Mouse (Mus musculus) embryo, embryonic 9.5 days (tissue): ENCODE data around the gene Neurod2.

Source experiments
- DNase-seq: peaks from one replicate; pipeline ENCODE4 v3.0.0-alpha.2; 2017; ENCODE audit errors: extremely low spot score

Gene Neurod2

DNA sequence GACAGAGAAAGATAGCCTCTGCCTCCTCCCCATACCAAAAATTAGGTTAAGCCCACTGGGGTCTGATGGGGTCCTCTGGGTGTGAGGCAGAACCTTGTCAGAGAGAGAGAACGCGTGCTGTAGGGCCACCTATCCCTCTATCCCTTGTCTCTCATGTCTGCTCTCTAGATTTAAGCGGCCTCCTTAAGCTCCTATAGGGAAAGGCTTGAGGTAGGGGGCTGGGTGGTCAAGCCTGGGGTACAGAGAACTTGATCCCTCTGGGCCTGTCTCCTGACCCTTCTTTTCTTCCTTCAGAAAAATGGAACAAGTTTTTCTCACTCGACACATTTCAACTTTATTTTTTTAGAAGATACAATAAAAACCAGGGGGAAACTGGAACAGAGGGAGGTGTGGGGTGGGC, 3.4 kb upstream of the Neurod2 start:
- DNase-seq, result no peak

GRCm38 (mm10) chr11:98332186-98332585, 2.7 kb upstream of the Neurod2 start:
- DNase-seq, result no peak

DNA sequence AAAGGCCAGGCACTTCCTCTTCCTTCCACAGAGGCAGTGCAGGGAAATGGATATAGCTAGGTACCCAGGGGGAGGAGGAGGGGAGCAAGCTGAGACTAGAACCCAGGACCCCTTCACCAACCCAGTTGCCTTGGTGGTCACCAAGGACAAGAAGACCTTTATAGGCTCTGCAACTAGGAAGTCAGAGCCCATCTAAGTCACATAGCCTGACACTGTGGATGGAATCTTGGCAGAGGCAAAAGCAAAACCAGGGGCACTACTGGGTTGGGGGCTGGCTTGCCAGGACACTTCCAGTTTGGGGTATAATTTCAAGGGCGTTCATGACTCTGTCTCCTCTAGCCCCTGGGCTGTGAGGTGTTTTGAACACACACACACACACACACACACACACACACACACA, 2.0 kb upstream of the Neurod2 start:
- no peak for DNase-seq

DNA sequence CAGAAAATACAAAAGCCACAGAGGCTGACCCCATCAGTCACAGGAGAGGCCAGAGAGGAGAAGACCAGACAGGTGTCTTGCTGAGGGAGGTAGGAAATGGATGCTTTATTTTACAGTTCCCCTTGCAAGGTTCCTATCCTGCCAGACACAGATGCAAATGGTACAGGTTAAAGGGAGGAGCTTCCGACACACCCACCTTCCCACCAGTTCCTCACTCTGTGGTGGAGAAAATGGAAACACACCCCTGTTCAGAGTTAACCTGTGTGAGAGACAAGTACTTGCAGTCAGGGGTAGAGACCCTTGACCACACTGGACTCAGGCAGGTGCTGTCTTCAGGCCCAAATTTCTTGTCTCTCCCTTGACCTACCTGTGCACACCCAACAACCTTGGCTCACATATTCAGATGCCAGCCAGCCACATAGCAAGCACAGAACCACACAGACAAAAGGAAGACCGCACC, 1.3 kb upstream of the Neurod2 start:
- no peak for DNase-seq

GRCm38 (mm10) chr11:98329960-98330744, 704 bp upstream of the Neurod2 start:
- DNase-seq, result no peak

DNA sequence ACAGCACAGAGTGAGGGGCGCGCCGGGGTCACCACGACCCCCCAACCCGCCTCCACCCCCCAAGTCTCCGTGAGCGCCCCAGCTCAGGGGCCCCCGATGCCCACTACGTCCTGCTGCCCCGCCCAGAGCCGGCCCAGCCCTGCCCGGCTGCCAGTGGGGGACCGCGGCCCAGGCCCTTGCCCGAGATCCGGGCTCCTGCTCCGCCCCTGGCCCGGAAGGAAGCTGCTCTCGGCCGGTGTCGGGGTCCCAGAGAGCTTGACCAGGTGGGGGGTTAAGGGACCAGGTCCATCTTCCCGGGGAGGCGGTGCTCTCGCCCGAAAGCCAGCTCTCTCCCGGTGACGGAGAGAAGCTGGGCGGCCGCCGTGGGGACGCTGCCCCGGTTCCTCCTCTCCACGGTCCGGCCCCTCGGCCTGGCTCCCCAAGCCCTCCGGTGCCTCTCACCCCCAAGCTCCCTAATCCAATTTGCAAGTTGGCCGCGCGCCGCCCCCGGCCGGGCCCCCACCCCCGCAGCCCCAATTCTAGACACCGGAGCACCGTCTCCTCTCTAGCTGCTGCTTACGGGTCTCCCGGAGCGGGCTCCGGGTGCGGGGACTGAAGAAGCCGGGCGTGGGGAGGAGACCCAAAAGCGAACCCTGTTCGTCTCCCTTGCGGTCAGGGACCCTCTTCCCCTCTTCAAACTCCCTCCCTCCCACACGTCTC, 928 bp downstream of the Neurod2 start:
- no peak for DNase-seq

DNA sequence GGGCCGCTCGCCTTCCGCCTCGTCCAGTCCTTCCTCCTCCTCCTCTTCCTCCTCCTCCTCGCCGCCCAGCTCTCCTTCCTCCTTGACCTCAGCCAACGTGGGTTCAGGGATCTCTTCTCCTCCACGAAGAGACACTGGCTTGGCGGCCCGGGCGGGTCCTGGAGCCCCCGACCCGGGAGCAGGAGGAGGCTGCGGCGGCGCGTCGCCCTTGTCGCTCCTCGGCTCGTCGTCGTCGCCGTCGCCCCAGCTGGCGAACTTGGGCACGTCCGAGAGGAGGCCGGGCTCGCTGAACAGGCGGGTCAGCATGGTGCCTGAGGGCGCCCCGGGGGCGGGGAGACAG, 1.4 kb downstream of the Neurod2 start:
- DNase-seq, result no peak

GRCm38 (mm10) chr11:98327136-98328030, 2.1 kb downstream of the Neurod2 start:
- no peak for DNase-seq

DNA sequence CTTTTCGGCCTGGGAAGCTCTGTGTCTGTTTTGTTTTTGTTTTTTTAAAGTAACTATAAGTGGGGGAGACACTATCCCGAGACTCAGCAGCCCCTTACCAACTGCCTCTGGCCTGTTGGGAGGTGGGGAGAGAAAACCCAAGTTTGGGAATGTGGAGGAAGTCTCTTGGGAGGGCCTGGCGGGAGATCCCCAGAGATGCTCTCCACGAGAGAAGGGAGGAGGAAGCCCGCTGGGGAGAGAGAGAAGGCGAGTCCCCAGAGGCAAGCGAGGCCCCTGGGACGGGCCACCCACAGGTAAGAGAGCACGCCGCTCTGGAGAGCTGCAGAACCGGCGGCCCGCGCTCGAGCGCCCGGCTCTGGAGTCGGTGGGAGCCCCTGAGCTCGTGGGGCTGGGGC, 2.7 kb downstream of the Neurod2 start:
- DNase-seq, result no peak

GRCm38 (mm10) chr11:98325821-98326218, 3.6 kb downstream of the Neurod2 start:
- DNase-seq, result no peak

DNA sequence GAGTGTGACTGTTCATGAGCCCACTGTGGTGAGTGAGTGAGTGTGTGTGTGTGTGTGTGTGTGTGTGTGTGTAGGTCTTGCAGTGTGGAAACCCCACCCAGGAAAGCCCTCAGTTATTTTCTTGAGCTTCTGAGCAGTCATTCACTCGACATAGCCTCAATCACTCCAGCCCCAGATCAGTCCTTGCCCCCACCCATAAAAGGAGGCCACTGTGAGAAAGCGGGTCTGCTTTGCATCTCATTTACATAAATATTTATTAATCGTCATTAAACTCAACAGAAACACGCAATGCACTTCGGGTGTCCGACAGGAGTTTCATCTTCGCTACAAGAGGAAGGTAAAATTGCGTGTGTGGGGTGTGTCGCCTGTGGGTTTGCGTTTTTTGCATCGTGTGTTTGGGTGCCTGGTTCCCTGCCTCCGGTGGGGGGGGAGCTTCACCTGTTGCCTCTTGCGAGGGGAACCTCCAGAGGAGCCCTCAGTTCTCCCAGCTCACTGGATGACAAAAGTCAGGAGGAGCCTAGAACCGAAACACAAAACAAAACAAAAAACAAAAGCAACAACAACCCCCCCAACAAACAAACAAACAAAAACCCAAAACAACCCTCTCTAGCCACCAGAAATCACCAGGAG, 4.1 kb downstream of the Neurod2 start:
- DNase-seq, result no peak

DNA sequence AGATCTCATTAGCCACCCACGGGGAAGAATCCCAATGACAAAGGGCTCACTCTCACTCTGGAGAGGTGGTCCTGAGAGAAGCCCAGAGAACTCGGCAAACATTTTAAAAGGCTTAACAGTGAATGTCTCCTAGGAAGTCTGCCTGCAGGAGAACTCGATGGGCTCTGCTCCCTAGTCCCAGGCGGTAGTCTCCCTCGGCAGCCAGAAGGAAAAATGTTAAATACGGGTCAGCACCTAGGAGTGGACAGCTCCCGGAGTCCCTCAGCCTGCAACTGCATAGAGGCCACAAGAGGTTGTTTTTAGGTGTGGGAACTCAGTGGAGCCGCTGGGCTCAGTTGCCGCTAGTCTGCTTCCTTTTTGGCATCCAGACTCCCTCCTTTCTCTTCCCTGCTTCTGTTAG, 5.5 kb downstream of the Neurod2 start:
- DNase-seq, result peak; percentile 55

DNA sequence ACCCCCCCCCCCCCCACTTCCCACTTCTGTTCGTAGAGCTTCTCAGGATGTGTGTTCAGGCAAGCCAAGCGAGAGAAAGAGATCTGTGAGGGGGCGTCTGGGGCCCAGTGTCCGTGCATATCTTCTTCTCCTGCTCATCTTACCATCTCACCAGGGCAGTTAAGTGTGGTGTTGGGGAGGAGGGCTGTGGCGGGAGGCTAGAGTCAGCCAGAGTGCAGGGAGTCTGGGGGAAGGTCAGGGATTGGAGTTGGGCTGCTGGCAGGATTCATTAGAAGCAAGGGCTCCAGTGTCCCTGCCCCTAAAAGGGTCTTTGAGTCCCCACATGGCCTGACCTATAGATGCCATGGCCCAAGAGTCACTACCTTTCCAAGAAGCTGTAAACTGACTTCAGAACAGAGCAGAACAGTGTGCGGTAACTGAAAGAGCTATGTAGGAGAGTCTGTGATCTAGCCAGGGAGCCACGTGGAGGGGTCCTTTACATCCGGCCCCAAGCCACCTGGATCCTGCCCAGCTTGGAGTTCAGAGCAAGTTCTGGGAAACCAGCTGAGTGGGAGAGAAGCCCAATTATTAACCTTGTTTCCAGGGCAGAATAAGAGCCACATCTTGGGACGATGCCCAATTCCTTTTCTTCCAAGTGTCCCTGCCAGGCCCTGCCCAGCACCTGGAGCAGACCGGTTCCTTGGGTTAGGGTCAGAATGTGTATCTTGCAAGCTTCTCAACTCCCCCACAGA, 6.1 kb downstream of the Neurod2 start:
- no peak for DNase-seq

- no peak for DNase-seq
Observed at GRCm38 (mm10) chr11:98322159-98322558, 7.3 kb downstream of the Neurod2 start.

DNA sequence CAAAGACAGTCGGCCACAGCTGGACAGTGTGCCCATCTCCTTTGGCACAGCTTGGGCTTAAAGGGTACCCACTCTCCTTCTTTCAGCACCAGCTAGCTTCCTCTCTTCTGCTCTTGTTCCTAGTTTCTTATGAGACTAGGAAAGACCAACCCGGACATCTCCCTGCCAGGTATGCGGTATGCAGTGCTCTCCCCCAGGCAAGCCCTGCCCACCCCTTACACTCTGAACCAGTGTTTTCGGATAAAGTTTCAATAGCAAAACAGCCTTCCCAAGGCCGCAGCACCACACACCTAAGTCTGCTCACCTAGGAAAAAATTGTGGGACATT, 7.8 kb downstream of the Neurod2 start:
- no peak for DNase-seq

DNA sequence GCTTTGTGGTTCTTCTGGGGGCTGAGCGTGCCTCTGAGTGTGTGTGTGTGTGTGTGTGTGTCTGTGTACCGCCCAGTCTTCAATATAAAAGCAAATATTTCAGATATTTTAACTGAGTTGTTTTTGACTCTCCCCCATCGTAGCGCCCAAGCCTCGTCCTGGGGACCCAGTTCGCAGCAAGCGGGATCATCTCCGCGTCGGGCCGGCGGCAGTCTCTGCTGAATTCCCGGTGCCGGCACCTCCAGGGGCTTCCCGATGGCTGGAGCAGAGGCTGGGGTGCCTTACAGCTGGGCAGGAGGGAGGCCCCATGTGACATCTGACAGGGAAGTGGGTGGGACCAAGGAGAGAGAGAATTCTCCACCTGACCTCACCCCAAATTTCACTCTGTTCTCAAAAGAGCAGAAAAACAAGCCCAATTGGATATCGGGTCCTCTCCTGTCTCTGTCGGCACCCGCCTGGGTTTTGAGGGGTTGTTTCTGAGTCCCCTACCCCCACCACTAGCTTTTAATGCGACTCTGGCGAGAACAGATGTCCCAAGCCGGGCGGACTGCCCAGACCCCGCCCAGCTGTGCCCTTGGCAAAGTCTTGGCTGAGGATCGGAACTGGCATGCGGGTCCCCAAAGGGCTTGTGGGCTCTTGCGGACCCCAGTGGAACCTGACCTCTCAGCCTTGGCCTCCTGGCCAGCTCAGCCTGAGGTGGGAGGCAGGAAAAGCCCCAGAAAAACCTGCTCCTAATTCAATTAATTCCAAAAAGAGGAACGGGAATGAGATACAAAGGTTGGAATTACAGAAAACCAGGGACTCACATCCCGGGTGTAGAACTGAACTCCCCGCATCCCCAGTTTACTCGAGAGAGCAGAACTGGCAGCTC, 8.4 kb downstream of the Neurod2 start:
- DNase-seq, result no peak

GRCm38 (mm10) chr11:98320381-98320780, 9.1 kb downstream of the Neurod2 start:
- no peak for DNase-seq

- DNase-seq, result no peak
Observed at GRCm38 (mm10) chr11:98319944-98320343, 9.5 kb downstream of the Neurod2 start.

GRCm38 (mm10) chr11:98319544-98319943, 9.9 kb downstream of the Neurod2 start:
- DNase-seq, result no peak

DNA sequence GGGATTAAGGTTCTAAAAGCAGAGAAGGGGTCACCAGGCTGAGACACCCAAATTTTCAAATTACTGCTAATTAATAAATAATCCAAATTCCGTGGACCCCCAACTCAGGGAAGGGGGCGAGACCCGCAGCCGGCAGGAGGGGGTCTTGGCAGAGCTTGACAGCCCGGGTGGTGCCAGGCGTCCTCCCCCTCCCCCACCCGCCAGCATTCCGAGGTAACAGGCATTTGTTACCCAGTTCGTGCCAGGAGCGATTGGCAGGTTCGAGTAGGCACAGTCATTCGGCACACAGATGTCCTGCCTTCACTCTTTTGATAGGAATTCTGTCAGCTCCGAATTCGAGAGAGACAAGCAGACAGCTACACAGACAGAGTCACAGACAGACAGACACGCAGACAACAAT, 10.3 kb downstream of the Neurod2 start:
- no peak for DNase-seq
